Mouse (Mus musculus) ES-Bruce4 (cell line): ENCODE data around the gene Teddm2.

ENCODE experiments used
- CTCF ChIP-seq: IDR thresholded peaks from one replicate; pipeline ENCODE4 v1.8.1; 2011; ENCODE audit warnings: low read depth, low read length
- EP300 ChIP-seq: IDR thresholded peaks from 2 replicates; pipeline ENCODE4 v1.6.1; 2011; ENCODE audit warnings: low read depth, low read length; ENCODE audit not compliant: insufficient read depth

DNA sequence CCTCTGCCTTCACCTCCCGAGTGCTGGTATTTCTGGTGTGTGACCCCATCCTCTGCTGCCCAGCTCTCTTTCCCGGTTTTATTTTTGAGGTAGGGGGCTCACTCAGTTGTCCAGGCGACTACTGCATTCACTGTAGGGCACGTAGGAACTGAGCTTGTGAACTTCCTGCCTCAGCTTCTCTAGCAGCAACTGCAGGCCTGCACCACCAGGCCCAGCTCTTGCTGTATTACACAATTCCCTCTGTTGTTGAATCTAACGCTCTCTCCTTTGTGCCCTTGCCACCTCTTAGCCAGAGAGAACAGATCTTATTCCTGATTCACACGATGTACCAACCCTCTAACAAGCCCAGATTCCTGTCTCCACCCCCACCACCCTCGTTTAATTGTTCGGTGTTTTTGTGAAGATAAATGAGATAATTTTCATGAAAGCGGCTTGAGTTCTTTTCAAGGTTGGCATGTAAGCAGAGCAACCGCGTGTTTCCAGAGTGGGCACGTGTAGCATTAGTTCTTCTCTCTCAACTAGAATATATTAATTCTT lies 35.9 kb upstream of the Teddm2 start:
- TF ChIP-seq EP300 (no peak), CTCF (no peak)
